ENCODE assay signal across 15 mouse cellular contexts in genomic region chr14:118027564-118027963, GRCm38 (mm10). TPM values are rescaled to one million over a fixed set of nuclear protein-coding genes. Genes with fewer than 3 reads are reported as not detected.
DNase-seq lines count a peak whose midpoint lies in the region; TF ChIP-seq lines count a peak whose summit lies in the region.
"Had no signal": no experiment of that assay in that cellular context is flagged by ENCODE, and none has a peak within 500 bp of the region (broad histone marks: within the 10 kb centered on the region; RNA-seq: fewer than 3 reads in every experiment).

No protein-coding gene starts in this region.

- intact Hi-C loops in left cerebral cortex, adult 2 months (cut with DNase I), result no loop called here
- intact Hi-C loops in left cerebral cortex, postnatal 4 days (cut with DNase I), result no loop called here

- H3K4me3 ChIP-seq in left cerebral cortex, adult 2 months, result no peak overlapping the region
- no peak overlapping the region for H3K4me3 ChIP-seq in bone marrow, adult 2 months (replicated peaks; ENCODE audit: control insufficient read depth, low read depth, low read length)
- H3K4me3 ChIP-seq: limb, embryonic 12.5 days had no signal

- no peak overlapping the region for H3K27ac ChIP-seq in left cerebral cortex, adult 2 months
- H3K27ac ChIP-seq in bone marrow, adult 2 months (ENCODE audit: control insufficient read depth, insufficient read depth, low read depth, low read length, poor library complexity), result no peak overlapping the region
- H3K27ac ChIP-seq: hindbrain, embryonic 14.5 days; limb, embryonic 12.5 days had no signal

- H3K4me1 ChIP-seq in bone marrow, adult 2 months (ENCODE audit: control insufficient read depth, insufficient read depth, low read length), result no peaks in the 10 kb centered on the region; the same call in 1 of the 2 replicates
- H3K4me1 ChIP-seq: limb, embryonic 12.5 days had no signal

- 85% methylated on average over 3 of the region's 3 CpGs for WGBS in bone marrow, adult 2 months

- peak; percentile 25 for TF ChIP-seq CTCF in left cerebral cortex, adult 2 months (IDR thresholded peaks at IDR 0.05)
- 0 out of 2 replicates have a peak, but pooled peaks have one; percentile 10 for TF ChIP-seq CTCF in bone marrow, adult 2 months (IDR thresholded peaks at IDR 0.05; ENCODE audit: control insufficient read depth, insufficient read depth, low read length)

- no peak for DNase-seq in left cerebral cortex, adult 2 months (ENCODE audit: extremely low spot score in 1 of 2, low spot score in 2 of 2)
- no peak for DNase-seq in left cerebral cortex, postnatal 4 days
- DNase-seq in 3T3-L1 (ENCODE audit: low read depth, low spot score) (peak; percentile 20), A20 (ENCODE audit: low read depth, low spot score) (peak; percentile 38)
- DNase-seq in ovary, adult 18-20 months (ENCODE audit: low spot score), result no peak
- DNase-seq in neural tube, embryonic 10.5 days (ENCODE audit: extremely low spot score, low spot score), result no peak
- DNase-seq: adrenal gland, adult 8-10 months; cerebellum, postnatal 14 days; gastrocnemius, postnatal 10 days; kidney, postnatal 10 days; lung, postnatal 10 days; midbrain, embryonic 14.5 days had no signal

- TF ChIP-seq POLR2A in bone marrow, adult 2 months (IDR thresholded peaks at IDR 0.05; ENCODE audit: borderline replicate concordance, control insufficient read depth, low read depth, low read length), result no peak

RNA-seq across cellular contexts. Expression of gene Dct, which starts 24.5 kb away (rescaled TPM):
- total RNA-seq in left cerebral cortex, adult 2 months (2021), result 1 to 10 TPM in 1 of 2 experiments, under 1 TPM in 1; 0.59 to 1.8 TPM
- 1 to 10 TPM in 1 of 2 experiments, not detected in 1; 1.1 TPM for total RNA-seq in left cerebral cortex, postnatal 4 days (2021)
- 0.38 and 0.72 TPM in 2 replicates for polyA plus RNA-seq in bone marrow, adult 2 months (2011; ENCODE audit: insufficient read depth, insufficient read length, low replicate concordance, missing spikeins)

Comparison
In these comparisons a context has a peak if more than half of its experiments do, and no peak if none do; other contexts are left out.
1. DNase-seq: peak in 3T3-L1 (single experiment) and A20 (single experiment); none in left cerebral cortex, adult 2 months (0 of 2), left cerebral cortex, postnatal 4 days (single experiment), ovary, adult 18-20 months (single experiment) and neural tube, embryonic 10.5 days (single experiment).